Comparison of ENCODE assay signal across 31 mouse cellular contexts in genomic region chr7:28482854-28483253, GRCm38 (mm10). TPM values are rescaled to one million over a fixed set of nuclear protein-coding genes. Genes with fewer than 3 reads are reported as not detected.
DNase-seq lines count a peak whose midpoint lies in the region; TF ChIP-seq lines count a peak whose summit lies in the region.
"Had no signal": no experiment of that assay in that cellular context is flagged by ENCODE, and none has a peak within 500 bp of the region (broad histone marks: within the 10 kb centered on the region; RNA-seq: fewer than 3 reads in every experiment).

No protein-coding gene starts in this region.

- no peak for TF ChIP-seq EP300 in heart, adult 2 months (IDR thresholded peaks at IDR 0.05; ENCODE audit: insufficient read depth, low read depth, low read length)

- H3K4me1 ChIP-seq in ES-E14 (ENCODE audit: control insufficient read depth in 2 of 2, insufficient read depth in 2 of 2, low read length in 2 of 2, poor library complexity in 1 of 2): peaks cover 0 to 15% of the 10 kb centered on the region in 2 experiments; a peak in 2 of 4 replicates
- H3K4me1 ChIP-seq in heart, adult 2 months (ENCODE audit: control insufficient read depth, insufficient read depth, low read length): no peaks in the 10 kb centered on the region
- H3K4me1 ChIP-seq: forebrain, embryonic 15.5 days had no signal

- peak; percentile 30 to 33 for DNase-seq in layer of hippocampus, adult 2 months (ENCODE audit: low spot score in 2 of 2)
- DNase-seq in layer of hippocampus, postnatal 10 days (ENCODE audit: low spot score in 2 of 2): no peak
- peak; percentile 26 to 72 for DNase-seq in left cerebral cortex, postnatal 25 days (ENCODE audit: low spot score in 2 of 2)
- no peak for DNase-seq in left cerebral cortex, adult 11 months (ENCODE audit: low spot score)
- no peak for DNase-seq in ES-E14 (ENCODE audit: low read depth, low spot score)
- peak; percentile 68 for DNase-seq in brain, adult 2 months (ENCODE audit: low read depth, low spot score)
- DNase-seq in heart, adult 2 months: no peak
- DNase-seq: adrenal gland, adult 8-10 months; adrenal gland, postnatal 36 days; cerebellum, adult 11 months; cerebellum, adult 8-10 months; cerebellum, postnatal 14 days; embryo, embryonic 11 days; gastrocnemius, postnatal 14 days had no signal

- no peaks in the 10 kb centered on the region for H3K27me3 ChIP-seq in heart, adult 2 months (ENCODE audit: control insufficient read depth, insufficient read depth, low read length)
- H3K27me3 ChIP-seq: embryonic facial prominence, embryonic 15.5 days had no signal

- H3K4me3 ChIP-seq in layer of hippocampus, adult 2 months: no peak overlapping the region
- no peak overlapping the region for H3K4me3 ChIP-seq in ES-E14 (ENCODE audit: insufficient read depth in 1 of 2, low read depth in 1 of 2, low read length in 2 of 2, poor library complexity in 1 of 2, severe bottlenecking in 1 of 2)
- no peak overlapping the region for H3K4me3 ChIP-seq in heart, adult 2 months
- H3K4me3 ChIP-seq: embryonic facial prominence, embryonic 15.5 days; erythroblast, embryonic 14.5 days; forebrain, embryonic 15.5 days; heart, embryonic 12.5 days; hindbrain, embryonic 10.5 days had no signal

- no peak for TF ChIP-seq POLR2A in heart, adult 2 months (IDR thresholded peaks at IDR 0.05; ENCODE audit: insufficient read depth, low read depth, low read length)

- in situ Hi-C loops in ES-E14 (cut with MboI; ENCODE audit: low sequenced_read_pairs in 2 of 2, unreplicated experiment in 2 of 2): no loop called here

- TF ChIP-seq CTCF in layer of hippocampus, adult 2 months (conservative IDR thresholded peaks at IDR 0.05): no peak
- no peak for TF ChIP-seq CTCF in heart, adult 2 months (IDR thresholded peaks at IDR 0.05)

- no peaks in the 10 kb centered on the region for H3K9me3 ChIP-seq in ES-E14 (ENCODE audit: control insufficient read depth, insufficient read depth, low read depth, low read length)
- H3K9me3 ChIP-seq: embryonic facial prominence, embryonic 15.5 days; forebrain, embryonic 15.5 days; G1E; hindbrain, embryonic 10.5 days had no signal

- intact Hi-C loops in left cerebral cortex, postnatal 25 days (cut with DNase I): no loop called here
- intact Hi-C loops in heart, adult 2 months (cut with DNase I): no loop called here

- H3K27ac ChIP-seq in layer of hippocampus, adult 2 months: peak overlapping the region; percentile 32; the same call in 1 of the 2 replicates
- H3K27ac ChIP-seq in ES-E14 (ENCODE audit: insufficient read depth, low read depth, low read length, poor library complexity, severe bottlenecking): no peak overlapping the region
- H3K27ac ChIP-seq in heart, adult 2 months: no peak overlapping the region
- H3K27ac ChIP-seq: embryonic facial prominence, embryonic 15.5 days; forebrain, embryonic 15.5 days; hindbrain, embryonic 10.5 days; hindbrain, embryonic 14.5 days had no signal

- H3K9ac ChIP-seq in ES-E14 (ENCODE audit: insufficient read depth, low read depth, low read length, poor library complexity, severe bottlenecking): 0 out of 2 replicates have a peak overlapping the region, but pooled peaks have one; percentile 17
- no peak overlapping the region for H3K9ac ChIP-seq in heart, adult 2 months (ENCODE audit: low read depth, low read length)
- H3K9ac ChIP-seq: embryonic facial prominence, embryonic 15.5 days; forebrain, embryonic 15.5 days; heart, embryonic 12.5 days; hindbrain, embryonic 14.5 days had no signal

- no peaks in the 10 kb centered on the region for H3K79me2 ChIP-seq in heart, adult 2 months (replicated peaks; ENCODE audit: control insufficient read depth, insufficient read depth, low read length)

- 77% methylated on average over 11 of the region's 11 CpGs for WGBS in heart, adult 2 months

- no peaks in the 10 kb centered on the region for H3K36me3 ChIP-seq in ES-E14 (ENCODE audit: control insufficient read depth, insufficient read depth, low read length, poor library complexity, severe bottlenecking)
- H3K36me3 ChIP-seq in heart, adult 2 months (ENCODE audit: control insufficient read depth, insufficient read depth, low read length): no peaks in the 10 kb centered on the region
- H3K36me3 ChIP-seq: embryonic facial prominence, embryonic 15.5 days; forebrain, embryonic 15.5 days; G1E; heart, embryonic 12.5 days; hindbrain, embryonic 10.5 days had no signal

TF ChIP-seq in ES-E14, 5 proteins besides CTCF, POLR2A, EP300 and RAD21:
- no peak for TF ChIP-seq ZC3H11A (IDR thresholded peaks at IDR 0.05; ENCODE audit: borderline replicate concordance, low read depth, low read length)
- no peak for TF ChIP-seq HCFC1 (IDR thresholded peaks at IDR 0.05; ENCODE audit: borderline replicate concordance, insufficient read depth, low read length)
- no peak for TF ChIP-seq MAFK (IDR thresholded peaks at IDR 0.05; ENCODE audit: insufficient read depth, low read depth, low read length)
- TF ChIP-seq ZNF384 (IDR thresholded peaks at IDR 0.05; ENCODE audit: low read depth, low read length): no peak
- no peak for TF ChIP-seq CHD2 (IDR thresholded peaks at IDR 0.05; ENCODE audit: low read depth, low read length)
TF ChIP-seq in ES-E14: peak in this region for 0.

RNA-seq across cellular contexts. Expression of gene Ifnl2, which starts 27.4 kb away (rescaled TPM):
- not detected for total RNA-seq in layer of hippocampus, adult 2 months (2021)
- total RNA-seq in layer of hippocampus, postnatal 10 days (2021): not detected
- not detected for total RNA-seq in left cerebral cortex, postnatal 25 days (2021)
- not detected in 2 replicates for total RNA-seq in ES-E14 (2012; rRNA removed)
- not detected for total RNA-seq in heart, adult 2 months (2021)
- not detected in 2 replicates for polyA plus RNA-seq in heart, adult 2 months (2012; rRNA removed)
- total RNA-seq: adrenal gland, postnatal 36 days; common myeloid progenitor, adult 5-6 weeks; gastrocnemius, adult 18-20 months; gastrocnemius, postnatal 14 days; heart, adult 8-10 months; heart, postnatal 25 days had no signal
- polyA plus RNA-seq: brain, embryonic 14.5 days; embryonic facial prominence, embryonic 11.5 days; embryonic facial prominence, embryonic 15.5 days; erythroblast, embryonic 14.5 days; forebrain, embryonic 11.5 days; forebrain, embryonic 15.5 days; frontal cortex, adult 2 months; G1E; gonadal fat pad, adult 2 months; heart, embryonic 12.5 days; heart, embryonic 16.5 days; hindbrain, embryonic 10.5 days; hindbrain, embryonic 14.5 days had no signal

RNA-seq across cellular contexts. Expression of gene Lrfn1, which starts 31.1 kb away (rescaled TPM):
- 10 to 100 TPM; 69.1 to 79.8 TPM for total RNA-seq in layer of hippocampus, adult 2 months (2021)
- total RNA-seq in layer of hippocampus, postnatal 10 days (2021): 10 to 100 TPM; 91.8 to 96.1 TPM
- 10 to 100 TPM; 81.6 to 91.4 TPM for total RNA-seq in left cerebral cortex, postnatal 25 days (2021)
- 17.1 and 32.6 TPM in 2 replicates for total RNA-seq in ES-E14 (2012; rRNA removed)
- total RNA-seq in heart, adult 2 months (2021): under 1 TPM; 0.68 to 0.73 TPM
- polyA plus RNA-seq in heart, adult 2 months (2012; rRNA removed): 0.82 and 1.3 TPM in 2 replicates

RNA-seq across cellular contexts. Expression of gene Ifnl3, which starts 39.8 kb away (rescaled TPM):
- not detected for total RNA-seq in layer of hippocampus, adult 2 months (2021)
- total RNA-seq in layer of hippocampus, postnatal 10 days (2021): not detected
- not detected for total RNA-seq in left cerebral cortex, postnatal 25 days (2021)
- total RNA-seq in ES-E14 (2012; rRNA removed): not detected in 2 replicates
- total RNA-seq in heart, adult 2 months (2021): not detected
- not detected in 2 replicates for polyA plus RNA-seq in heart, adult 2 months (2012; rRNA removed)
- total RNA-seq: adrenal gland, adult 8-10 months; adrenal gland, postnatal 36 days; common myeloid progenitor, adult 5-6 weeks; G1E; gastrocnemius, adult 18-20 months; gastrocnemius, postnatal 14 days; heart, adult 8-10 months; heart, postnatal 25 days had no signal
- polyA plus RNA-seq: brain, embryonic 14.5 days; embryonic facial prominence, embryonic 11.5 days; embryonic facial prominence, embryonic 15.5 days; erythroblast, embryonic 14.5 days; forebrain, embryonic 11.5 days; forebrain, embryonic 15.5 days; frontal cortex, adult 2 months; G1E; gonadal fat pad, adult 2 months; heart, embryonic 12.5 days; heart, embryonic 16.5 days; hindbrain, embryonic 10.5 days; hindbrain, embryonic 14.5 days had no signal

RNA-seq across cellular contexts. Expression of gene Gmfg, which starts 45.6 kb away (rescaled TPM):
- total RNA-seq in layer of hippocampus, adult 2 months (2021): 1 to 10 TPM in 1 of 2 experiments, under 1 TPM in 1; 0.86 to 2.3 TPM
- 1 to 10 TPM; 4.2 to 4.3 TPM for total RNA-seq in layer of hippocampus, postnatal 10 days (2021)
- total RNA-seq in left cerebral cortex, postnatal 25 days (2021): 1 to 10 TPM; 1.8 to 3.1 TPM
- total RNA-seq in ES-E14 (2012; rRNA removed): 12.7 and 17.2 TPM in 2 replicates
- total RNA-seq in heart, adult 2 months (2021): 1 to 10 TPM; 3.8 to 5.3 TPM
- polyA plus RNA-seq in heart, adult 2 months (2012; rRNA removed): 6.8 and 7.1 TPM in 2 replicates

RNA-seq across cellular contexts. Expression of gene Sycn, which starts 57.8 kb away (rescaled TPM):
- total RNA-seq in layer of hippocampus, adult 2 months (2021): not detected
- total RNA-seq in layer of hippocampus, postnatal 10 days (2021): not detected
- not detected for total RNA-seq in left cerebral cortex, postnatal 25 days (2021)
- total RNA-seq in ES-E14 (2012; rRNA removed): not detected in 2 replicates
- not detected for total RNA-seq in heart, adult 2 months (2021)
- not detected in 2 replicates for polyA plus RNA-seq in heart, adult 2 months (2012; rRNA removed)
- total RNA-seq: adrenal gland, adult 8-10 months; adrenal gland, postnatal 36 days; common myeloid progenitor, adult 5-6 weeks; G1E; gastrocnemius, adult 18-20 months; gastrocnemius, postnatal 14 days; heart, adult 8-10 months; heart, postnatal 25 days had no signal
- polyA plus RNA-seq: brain, embryonic 14.5 days; embryonic facial prominence, embryonic 11.5 days; embryonic facial prominence, embryonic 15.5 days; erythroblast, embryonic 14.5 days; forebrain, embryonic 11.5 days; forebrain, embryonic 15.5 days; frontal cortex, adult 2 months; G1E; heart, embryonic 12.5 days; heart, embryonic 16.5 days; hindbrain, embryonic 10.5 days; hindbrain, embryonic 14.5 days had no signal

Comparison
In these comparisons a context has a peak if more than half of its experiments do, and no peak if none do; other contexts are left out.
1. DNase-seq: peak in layer of hippocampus, adult 2 months (2 of 2), left cerebral cortex, postnatal 25 days (2 of 2) and brain, adult 2 months (single experiment); none in layer of hippocampus, postnatal 10 days (0 of 2), left cerebral cortex, adult 11 months (single experiment), ES-E14 (single experiment) and heart, adult 2 months (0 of 2).
2. RNA of gene Lrfn1, which starts 31.1 kb away (total RNA-seq): 91.8 to 96.1 TPM in layer of hippocampus, postnatal 10 days, 81.6 to 91.4 TPM in left cerebral cortex, postnatal 25 days, 69.1 to 79.8 TPM in layer of hippocampus, adult 2 months and 17.1 to 32.6 TPM in ES-E14; 0.68 to 0.73 TPM in heart, adult 2 months; every median in the first group is over 10 times any median in the second.